Mouse (Mus musculus): Measurements from ENCODE around the gene S100pbp.

S100pbp gene

DNA sequence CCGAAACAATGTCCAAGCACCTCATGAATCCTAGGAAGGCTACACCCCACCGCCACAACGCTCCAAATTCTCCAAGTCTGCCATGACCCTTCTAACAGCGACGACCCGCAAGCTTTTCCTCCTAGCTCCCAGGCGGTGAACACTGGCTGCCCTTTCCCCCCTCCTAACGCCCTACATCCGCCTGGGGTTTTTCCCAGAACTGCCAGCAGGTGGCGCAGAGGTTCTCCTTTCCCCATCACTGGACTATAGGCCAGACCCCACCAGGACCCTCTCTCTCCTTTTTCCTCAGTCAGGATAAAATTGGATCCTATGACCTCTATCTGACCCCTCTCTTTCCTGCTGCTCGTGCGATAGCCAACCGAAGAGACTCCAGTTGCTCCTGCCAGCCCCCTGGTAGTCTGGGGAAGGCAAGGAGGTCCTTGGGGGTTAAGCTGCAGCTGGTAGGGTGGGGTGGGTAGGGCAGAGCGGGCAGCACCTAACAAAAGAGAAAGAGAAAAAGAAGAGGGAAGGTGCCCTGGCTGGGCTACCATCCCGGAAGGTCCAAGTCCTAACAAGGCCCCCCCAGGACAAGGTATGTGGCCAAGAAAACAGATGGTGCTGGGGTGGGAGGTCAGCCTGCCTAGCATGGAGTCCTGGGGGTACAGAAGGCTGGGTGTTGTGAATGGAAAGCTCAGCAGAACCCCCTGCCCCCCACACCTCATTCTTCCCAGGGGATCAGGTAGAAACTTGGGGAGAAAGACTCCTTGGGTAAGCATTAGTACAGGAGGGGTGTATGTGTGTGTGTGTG is 54.5 kb downstream of the S100pbp start:
- intact Hi-C loops (cut with DNase I): loop anchor here (5.0 to 10.0 kb wide), 3 partner anchors 42 to 320 kb away; no protein-coding TSS in a partner anchor

DNA sequence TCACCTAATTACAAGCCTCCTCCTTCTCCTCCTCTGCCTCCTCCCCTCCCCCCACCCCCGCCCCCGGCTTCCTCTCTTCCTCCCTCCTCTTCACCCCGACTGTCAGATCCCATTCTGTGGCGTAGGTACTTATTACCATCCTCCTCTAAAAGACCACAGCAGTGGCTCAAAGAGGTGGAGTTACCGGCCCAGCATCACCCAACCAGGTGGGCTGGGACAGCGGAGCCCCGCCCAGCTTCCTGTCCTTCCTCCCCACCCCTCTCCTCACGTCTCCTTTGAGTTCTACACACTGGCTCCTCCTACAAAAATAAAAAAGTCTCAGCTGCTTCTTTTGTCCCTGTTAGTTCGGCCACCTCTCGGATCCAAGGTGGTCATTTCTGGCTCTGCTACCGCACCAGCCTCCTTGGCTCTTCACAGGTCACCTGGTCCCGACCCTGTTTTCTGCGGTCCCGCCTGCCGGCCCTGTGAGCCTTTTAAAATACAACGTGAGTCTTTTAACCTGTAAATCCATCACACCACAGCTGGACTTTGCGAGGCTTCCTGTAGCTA is 58.7 kb downstream of the S100pbp start:
- intact Hi-C loops (cut with DNase I): loop anchor here (5.0 to 10.0 kb wide), 2 partner anchors 151 to 324 kb away; no protein-coding TSS in a partner anchor

DNA sequence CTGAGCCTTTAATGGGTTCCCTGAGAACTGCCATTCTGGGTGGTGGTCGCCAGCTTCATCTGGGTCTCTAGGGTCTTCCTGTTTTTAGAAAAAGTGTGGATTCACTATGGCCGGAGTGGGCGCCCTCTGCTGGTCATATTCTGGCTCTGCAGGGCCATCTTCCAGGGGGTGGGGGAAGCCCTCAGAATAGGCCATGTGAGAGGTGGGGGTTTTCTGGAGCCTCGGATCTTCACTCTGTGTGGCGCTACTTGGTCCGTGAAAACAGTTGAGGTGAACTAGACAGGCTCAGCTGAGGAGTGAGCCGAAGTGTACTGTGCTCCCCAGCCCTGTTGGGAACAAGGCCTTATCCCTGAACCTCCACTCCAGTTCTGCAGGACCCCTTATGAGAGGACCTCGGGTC is 59.4 kb downstream of the S100pbp start:
- intact Hi-C loops (cut with DNase I): loop anchor here (5.0 to 10.0 kb wide), 2 partner anchors 152 to 325 kb away; no protein-coding TSS in a partner anchor

DNA sequence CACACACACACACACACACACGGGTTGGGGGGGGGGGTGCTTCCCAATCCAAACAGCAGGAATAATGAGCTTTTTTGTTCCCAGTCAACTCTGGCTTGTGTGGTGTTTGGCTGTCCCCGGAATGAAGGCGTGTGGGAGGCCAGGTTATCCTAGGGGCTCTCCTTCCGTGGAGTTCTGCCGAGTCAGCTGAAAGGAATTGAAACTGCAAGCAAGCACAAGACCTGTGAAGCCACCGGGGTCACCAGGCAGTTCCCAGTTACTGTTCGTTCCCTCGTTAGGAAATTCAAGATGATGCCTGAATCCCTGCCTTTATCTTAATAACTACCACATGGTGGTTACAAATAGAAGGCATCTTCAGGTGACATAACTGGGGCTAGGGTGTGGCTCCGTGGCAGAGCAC is 60.1 kb downstream of the S100pbp start:
- intact Hi-C loops (cut with DNase I): no loop called here

DNA sequence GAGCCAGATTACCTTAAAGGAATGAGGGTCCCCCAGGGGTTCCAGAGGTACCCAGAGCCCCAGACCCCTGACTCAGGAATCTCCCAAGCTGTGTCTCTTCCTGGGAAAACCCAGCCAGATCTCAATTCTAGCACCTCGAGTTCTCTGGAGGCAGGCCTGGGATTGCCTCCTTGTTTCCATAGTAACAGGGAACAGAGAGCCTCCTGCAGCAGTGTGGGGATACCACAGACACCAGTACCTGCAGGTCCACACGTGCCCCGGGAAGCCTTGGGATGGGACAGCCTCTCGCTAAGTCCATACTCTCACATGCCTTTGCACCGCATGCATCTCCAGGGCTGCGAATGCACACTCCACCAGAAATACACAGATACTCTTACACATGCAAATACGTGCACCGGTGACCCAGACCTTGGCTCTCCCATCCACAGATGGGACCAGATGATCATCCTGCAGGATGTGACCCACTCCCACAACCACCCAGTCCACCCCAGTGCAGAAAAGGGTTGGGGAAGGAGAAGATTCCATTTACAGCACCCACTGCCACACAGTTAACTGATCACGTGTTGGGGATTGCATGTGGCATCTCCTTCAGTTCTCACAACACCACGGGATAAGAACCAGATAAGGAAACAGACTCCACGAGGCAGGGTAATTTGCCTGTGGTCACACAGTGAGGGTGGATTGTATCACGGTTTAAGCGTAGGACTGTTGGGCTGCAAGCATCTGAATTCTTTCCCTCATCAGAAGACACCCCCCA is 60.8 kb downstream of the S100pbp start:
- intact Hi-C loops (cut with DNase I): no loop called here

DNA sequence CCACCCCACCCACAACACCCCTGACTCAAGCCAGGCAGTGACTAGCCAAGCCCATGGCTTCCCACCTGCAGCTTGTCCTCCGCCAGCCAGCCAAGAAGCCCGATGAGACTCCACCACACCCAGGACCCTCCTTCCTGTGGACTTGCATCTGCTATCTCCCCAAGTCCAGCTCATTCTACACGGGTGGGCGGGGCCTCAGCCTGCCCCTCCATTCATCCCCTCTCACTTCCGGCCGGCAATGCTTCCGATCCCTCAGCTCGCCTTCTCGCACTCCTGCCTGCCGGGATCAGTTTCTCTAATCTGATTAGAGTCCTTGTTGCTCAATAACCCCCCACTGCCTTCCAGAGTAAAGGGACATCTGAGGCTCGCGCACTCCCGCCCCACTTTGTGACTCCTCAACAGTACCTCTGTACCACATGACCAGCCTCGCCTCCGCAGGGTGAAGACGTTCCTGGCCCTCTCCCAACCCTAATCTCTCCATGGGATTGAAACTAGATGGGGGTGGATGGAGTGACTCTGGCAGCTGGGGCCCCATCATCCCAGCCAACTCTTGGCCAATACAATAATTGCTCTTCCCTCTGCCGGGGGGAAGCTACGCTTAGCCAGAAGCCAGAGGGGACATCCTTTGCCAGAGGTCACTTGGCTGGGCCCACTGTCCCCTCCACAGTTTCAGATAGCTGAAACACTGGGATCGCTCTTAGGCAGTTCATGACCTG is 63.6 kb downstream of the S100pbp start:
- intact Hi-C loops (cut with DNase I): no loop called here

DNA sequence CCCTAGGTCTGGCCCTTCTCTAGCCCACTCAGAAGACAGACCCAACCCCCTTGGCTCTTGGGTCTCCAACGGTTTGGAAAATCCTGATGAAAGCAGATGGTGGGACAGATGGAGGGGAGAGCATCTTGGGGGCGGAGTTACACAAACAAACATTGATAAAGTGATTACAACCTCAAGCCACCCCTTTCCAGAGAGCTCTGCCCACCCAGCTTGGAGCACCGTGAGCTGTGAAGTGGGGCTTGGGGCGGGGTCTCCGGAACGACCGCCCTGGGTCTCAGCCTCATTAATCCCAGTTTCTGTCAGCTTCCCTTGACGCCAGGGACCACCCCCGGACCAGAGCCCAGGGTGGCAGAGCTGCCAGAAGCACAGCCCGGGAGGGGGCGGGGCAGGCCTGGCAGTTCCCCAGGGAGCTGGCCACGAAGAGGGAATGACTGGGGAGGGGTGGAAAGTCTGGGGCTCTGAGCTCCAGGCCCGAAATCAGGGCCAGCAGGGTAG is 64.8 kb downstream of the S100pbp start:
- intact Hi-C loops (cut with DNase I): no loop called here

DNA sequence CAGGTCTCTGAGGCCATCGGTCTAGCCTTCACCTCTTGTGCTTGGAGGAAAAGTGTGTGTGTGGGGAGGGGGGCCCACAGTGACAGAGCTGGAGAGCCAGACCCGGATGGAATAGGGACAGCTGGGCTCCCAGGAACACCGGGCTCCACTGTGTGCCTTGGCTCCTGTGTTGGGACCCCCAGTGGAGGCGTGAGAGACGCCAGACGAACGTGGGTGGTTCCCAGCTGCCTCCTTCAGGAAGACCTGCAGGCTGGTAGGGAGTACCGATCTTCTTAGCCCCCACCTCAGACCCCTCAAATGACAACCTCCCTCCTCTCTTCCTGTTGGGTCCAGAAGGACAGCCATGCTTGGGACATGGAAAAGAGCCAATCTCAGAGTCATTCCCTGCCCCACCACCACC is 66.8 kb downstream of the S100pbp start:
- intact Hi-C loops (cut with DNase I): no loop called here

DNA sequence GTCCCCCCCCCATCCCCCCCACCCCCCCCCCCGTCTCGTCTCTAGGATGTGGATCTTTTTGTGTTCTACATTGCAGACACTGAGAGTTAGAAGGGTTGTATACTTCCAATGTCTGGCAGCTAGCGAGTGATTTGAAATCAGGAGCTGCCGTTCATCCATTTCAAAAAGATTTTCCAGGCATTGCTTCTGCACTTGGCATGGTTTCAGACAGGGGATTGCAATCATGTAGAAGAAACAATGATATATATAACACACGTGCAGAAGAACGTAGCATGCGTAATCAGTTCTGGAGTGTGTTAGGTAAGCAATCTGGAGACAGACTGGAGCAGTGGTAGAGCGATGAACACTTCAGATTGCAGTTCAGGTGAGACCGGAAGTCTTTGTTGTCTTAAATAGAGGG is 67.4 kb downstream of the S100pbp start:
- intact Hi-C loops (cut with DNase I): no loop called here

DNA sequence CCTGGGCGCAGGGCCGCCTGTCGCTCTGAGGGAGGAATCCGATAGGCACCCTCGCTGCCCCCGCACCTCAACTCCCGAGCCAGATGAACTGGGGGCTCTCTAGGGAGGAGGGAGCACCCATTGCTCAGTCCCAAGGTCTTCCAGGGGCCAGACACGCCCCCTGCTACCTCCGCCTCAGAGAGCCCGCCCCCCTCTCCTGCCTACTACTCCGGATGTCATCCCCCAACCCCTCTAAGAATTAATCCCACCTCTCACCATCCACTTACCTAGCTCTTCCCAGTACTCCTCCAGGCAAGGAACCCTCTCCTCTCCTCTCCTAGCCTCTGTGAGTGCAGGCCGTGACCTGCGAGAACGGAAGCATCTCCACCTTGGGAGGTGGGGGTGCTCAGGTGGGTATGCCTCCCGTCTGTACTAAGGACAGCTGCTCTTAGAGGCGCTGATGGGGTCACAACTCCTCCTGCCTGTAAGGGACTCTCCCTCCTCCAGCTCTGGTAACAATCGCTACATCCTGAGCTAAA is 67.9 kb downstream of the S100pbp start, which contains the start of gene Hpca:
Gene Hpca (minus strand): TSS at position 468 of the 518 bp plus-strand sequence.
- intact Hi-C loops (cut with DNase I): no loop called here

DNA sequence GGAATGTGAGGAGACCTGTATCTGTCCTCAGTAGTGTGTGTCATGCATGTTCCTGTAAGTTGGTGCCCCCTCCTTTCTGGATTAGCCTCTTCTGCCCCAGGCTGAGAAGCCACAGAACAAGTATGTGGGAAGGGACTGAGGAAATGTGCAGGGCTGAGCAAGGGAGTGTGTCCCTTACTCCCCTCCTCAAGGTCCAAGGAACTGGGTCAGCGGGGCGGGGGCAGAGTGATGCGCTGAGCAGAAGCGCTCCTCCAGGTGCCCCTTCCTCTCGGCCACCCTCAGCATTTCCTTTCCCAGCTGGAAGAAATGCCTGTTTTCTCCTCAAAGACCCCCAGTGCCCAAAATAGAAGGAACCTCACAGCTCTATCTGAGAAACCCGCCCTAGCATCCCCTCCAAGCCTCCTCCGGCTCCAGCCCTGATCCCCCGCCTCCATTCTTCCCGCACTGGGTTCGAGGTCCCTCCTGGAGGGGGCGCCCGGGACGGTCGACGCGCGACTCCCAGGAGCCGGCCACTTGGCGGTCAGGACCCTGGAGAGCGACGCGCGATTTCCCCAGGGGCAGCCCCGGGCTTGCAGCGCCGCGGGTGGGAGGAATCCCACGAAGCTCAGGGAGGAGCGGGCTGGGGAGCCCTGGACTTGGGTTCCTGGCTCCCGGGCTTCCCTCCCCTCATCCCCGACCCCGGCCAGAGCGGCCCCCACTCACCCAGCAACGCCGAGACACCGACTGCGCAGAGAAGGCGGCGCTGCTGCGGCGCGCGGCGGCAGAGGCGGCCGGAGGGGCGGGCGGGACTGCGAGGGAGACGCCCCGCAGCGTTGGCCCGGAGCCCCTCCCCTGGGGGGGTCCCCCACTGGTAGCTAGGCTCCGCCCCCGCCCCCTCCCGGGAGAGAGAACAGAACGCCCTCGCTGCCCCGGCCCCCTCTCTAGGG is 68.7 kb downstream of the S100pbp start:
- intact Hi-C loops (cut with DNase I): no loop called here

DNA sequence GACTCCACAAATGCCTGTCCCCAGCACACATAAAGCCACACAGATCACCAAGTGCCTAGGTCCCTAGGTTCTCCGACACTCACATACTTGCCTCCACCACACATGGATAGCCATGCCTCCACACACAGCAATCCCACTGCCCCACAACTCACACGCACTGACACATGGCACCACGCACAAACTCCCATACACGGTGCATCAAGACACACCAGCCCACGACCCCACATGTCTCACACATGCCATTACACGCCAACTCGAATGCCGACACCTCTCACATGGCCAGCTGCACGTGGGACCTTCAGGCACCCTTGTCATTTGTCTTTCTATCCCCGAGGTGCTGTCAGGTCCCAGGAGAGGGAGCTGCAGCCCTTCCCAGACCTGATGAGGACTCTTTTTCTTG is 69.8 kb downstream of the S100pbp start:
- intact Hi-C loops (cut with DNase I): no loop called here

DNA sequence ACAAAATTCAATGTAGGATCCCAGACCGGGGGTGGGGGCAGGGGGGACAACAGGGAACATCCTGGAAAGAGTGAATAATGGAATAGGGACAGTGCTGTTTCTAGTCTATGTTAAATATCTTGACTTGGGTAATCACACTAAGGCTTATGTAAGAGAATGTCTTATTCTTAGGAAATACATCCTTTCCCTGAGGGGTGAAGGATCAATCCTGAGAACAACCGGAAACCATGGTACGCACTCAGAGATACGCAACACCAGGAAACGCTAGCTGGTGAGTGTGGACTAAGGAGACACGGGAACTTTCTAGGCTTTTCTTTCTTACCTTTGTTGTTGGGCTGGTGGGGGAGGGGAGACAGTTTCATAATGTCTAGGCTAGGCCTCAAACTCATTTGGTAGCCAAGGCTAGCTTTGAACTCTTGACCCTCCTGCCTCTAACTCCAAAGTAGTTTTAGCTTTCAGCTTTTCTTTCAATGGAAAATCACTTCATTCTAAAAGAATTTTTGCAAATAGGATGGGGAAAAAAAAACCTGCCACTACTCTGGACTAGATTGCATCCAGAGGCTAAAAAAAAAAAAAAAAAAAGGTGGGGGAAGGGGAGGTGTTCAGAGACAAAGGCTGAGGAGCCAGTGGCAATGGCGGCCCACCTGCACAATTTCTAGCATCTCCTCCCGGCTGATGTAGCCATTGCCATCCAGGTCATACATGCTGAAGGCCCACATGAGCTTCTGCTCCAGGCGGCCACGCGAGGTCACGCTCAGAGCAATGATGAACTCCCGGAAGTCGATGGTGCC is 71.6 kb downstream of the S100pbp start:
- intact Hi-C loops (cut with DNase I): no loop called here

DNA sequence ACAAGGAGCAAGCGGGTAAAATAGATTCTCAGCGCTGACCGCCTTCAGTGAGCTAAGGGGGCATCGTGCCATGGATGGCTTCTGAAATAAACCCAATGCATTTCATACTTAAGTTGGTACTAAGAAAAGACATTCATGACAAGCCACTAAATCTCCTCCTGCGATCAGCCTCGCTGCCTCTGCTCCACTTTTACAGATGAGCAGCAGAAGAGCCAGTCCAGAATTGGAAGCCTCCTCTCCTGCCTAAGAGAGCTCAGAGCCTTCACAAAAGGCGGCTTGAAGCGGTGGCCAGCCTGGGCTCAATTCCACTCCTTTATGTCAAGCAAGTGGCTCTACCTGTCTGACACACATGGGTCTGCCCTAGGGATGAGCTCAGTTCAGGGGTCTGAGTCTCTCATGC is 72.8 kb downstream of the S100pbp start:
- intact Hi-C loops (cut with DNase I): no loop called here

DNA sequence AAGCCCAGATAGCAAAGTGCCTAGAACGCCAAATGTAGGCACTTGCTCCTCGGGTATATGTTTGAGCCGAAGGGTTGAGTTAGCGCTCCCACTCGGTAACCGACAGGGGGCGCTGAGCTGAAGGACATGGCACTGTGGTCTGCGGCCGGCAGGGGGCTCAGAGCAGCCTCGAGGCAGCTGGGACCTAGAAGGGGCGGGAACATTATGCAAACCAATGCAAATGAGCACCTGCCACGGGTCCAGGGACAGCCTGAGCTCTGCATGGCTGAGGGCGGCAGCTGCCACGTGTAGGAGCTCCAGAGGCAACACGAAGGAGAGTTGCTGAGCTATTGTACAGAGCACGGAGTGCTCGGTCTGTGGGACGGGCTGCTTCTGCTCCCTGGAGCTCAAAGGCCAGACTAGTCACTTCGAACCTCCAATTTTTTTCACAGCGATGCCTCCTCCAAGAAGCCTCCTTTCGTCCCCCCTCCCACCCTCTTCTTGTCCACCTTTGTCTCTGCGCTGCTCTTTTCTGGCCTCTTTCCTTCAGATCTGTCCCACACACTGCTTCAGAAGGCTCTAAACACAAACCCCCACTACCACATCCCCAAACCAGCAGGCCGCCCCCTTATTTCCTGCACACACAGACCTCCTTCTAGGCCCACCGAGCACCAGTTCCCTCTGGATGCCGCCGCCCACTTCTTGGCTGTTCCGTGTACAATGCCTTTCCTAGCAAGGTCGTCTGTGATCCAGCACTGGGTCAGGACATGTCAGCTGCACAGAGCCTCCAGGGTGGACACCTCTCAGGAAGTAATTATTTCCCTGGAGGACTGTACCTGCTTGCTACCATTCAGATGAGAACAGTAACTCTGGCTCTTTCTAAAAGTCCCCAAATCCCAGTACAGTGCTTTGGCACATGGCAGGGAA is 76.2 kb downstream of the S100pbp start:
- intact Hi-C loops (cut with DNase I): no loop called here

DNA sequence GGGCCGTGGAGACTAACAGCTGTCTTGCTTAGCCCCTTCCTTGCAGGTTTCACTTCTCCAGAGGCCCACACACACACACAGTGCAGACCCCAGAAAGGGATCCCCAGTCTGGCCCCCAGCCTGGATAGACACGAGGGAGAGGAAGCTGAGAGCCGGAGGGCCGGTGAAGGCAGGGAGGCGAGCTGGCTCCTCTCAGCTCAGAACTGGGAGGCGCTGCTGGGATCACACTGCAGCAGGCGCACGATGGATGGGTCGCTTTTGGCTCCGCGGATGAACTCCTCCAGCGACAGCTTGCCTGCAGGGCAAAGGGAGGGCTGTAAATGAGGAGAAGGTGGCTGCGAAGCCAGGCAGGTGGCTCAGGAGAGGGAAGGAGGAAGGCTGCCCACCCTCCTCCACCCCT is 77.3 kb downstream of the S100pbp start:
- intact Hi-C loops (cut with DNase I): no loop called here

DNA sequence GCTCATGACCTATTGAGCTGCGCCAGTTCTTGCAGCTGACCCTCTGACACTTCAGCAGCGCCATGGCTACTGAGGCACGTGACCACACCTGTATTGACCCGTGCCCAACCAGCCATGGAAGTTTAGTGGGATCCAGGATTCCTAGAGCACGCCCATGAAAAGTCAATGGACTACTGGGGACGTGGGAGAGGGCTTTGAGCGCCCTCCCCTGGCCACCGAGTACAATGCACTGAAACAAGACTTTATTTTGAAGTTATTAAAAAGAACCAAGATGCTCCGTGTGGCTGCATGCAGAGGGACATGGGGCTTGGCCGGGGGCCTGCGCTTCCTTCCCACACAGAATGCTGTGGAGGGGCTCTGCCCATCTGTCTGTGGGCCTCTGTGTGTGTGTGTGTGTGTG is 78.2 kb downstream of the S100pbp start:
- intact Hi-C loops (cut with DNase I): no loop called here

DNA sequence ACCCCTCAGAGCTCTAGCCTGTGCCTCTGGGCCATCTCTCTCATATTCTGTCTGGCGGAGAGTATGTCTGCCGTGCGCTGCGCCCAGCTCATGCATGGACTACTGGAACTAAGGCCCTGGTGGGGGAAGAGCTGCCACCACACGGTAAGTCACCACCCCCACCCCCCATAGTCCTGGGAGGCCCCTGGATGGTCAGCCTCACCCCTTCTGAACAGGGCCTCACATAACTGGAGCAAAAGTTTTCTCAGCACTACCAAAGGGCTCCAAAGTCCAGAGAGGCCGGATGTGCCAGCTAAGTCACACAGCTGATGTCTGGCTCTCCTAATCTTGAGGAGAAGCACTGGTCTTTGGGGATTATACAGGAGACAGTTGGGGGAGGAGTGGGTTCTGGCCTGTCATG is 78.7 kb downstream of the S100pbp start:
- intact Hi-C loops (cut with DNase I): no loop called here

All from adrenal gland (tissue).